ENCODE assay signal across 14 mouse cellular contexts in the genomic region with DNA sequence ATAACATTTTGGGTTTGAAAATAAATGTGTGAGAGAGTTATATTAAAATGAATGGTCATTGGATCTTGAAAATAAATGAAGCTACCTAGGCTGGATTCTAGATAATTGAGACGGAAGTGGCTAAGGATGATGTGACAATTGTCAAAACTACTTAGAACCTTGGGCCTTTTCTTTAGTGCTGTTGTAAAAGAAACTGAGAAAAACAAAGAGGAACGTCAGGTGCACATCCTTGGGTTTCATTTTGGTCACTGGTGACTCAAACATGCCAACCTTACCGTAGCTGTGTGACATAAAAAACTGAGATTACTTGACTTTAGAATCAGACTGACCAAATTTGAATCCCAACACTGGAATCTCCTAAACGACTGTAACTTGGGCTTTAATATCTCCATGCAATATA.
"Had no signal": no experiment of that assay in that cellular context is flagged by ENCODE, and none has a peak within 500 bp of the region (broad histone marks: within the 10 kb centered on the region; RNA-seq: fewer than 3 reads in every experiment).

No protein-coding gene starts in this region.

- H3K27me3 ChIP-seq: liver, embryonic 13.5 days; stomach, embryonic 15.5 days had no signal

- DNase-seq: kidney, adult 18-20 months; kidney, adult 9 months; kidney, postnatal 14 days; kidney, postnatal 4 days; liver, embryonic 13.5 days; lung, adult 2 months; lung, postnatal 14 days; lung, postnatal 4 days; midbrain, embryonic 14.5 days; right cerebral cortex, postnatal 25 days; spleen, adult 18-20 months; thymus, adult 18-20 months; thymus, postnatal 36 days had no signal

- H3K36me3 ChIP-seq: liver, embryonic 13.5 days; stomach, embryonic 15.5 days had no signal
